Mouse (Mus musculus) C2C12 (cell line): Measurements from ENCODE around the gene Fmnl3.

Source experiments
- CTCF ChIP-seq: IDR thresholded peaks from one replicate; pipeline ENCODE4 v1.5.1; 2011; ENCODE audit not compliant: control insufficient read depth, insufficient read depth, insufficient read length
- MYOD1 ChIP-seq: IDR thresholded peaks from one replicate; pipeline ENCODE4 v1.6.1; 2011; ENCODE audit warnings: low read depth; ENCODE audit not compliant: control insufficient read depth, insufficient read length

- TF ChIP-seq CTCF (no peak), MYOD1 (no peak)
Observed at GRCm38 (mm10) chr15:99276095-99276494, 94.2 kb downstream of the Fmnl3 start.
